Mouse (Mus musculus) cortical plate, adult 2 months (tissue): ENCODE measurements around the gene Exoc8.

Experiments used
- CTCF ChIP-seq: fragments of 200-500 bp; IDR thresholded peaks from 2 replicates; pipeline ENCODE4 v1.5.1; 2011; ENCODE audit warnings: mild to moderate bottlenecking, control low read depth, low read length; ENCODE audit not compliant: insufficient read depth; ENCODE audit errors: extremely low read depth
- POLR2A ChIP-seq: fragments of 200-500 bp; IDR thresholded peaks from 2 replicates; pipeline ENCODE4 v1.6.1; 2011; ENCODE audit warnings: mild to moderate bottlenecking, low read length, control low read depth; ENCODE audit not compliant: insufficient read depth; ENCODE audit errors: extremely low read depth

DNA sequence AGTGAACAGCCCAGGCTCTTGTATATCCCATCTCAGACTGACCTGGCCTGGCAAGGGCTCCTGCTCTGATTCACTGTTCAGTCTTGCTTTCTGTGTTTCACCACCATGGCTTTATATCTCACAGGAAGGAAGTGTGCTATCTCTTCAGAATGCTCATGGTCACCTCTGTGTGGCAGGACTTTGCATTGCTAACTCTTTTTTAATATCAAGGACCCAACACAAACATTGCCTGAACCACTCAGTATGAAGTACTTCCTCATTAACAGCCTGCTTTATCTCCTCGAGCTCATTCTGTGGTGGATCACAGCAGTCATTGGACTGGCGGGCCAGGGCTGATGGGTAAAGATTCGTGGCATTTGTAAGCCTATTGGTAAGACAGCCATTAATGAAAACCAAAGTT lies 30.8 kb downstream of the Exoc8 start:
- TF ChIP-seq CTCF, result no peak
- TF ChIP-seq POLR2A, result no peak
